Mouse (Mus musculus) forelimb bud, embryonic 11.5 days (tissue): Measurements from ENCODE around the gene Mmp27.

ENCODE experiments used
- DNase-seq: peaks from one replicate; pipeline ENCODE4 v3.0.0-alpha.2; 2012; ENCODE audit warnings: low read depth, low spot score

Gene Mmp27

GRCm38 (mm10) chr9:7602982-7603742 is 32.0 kb downstream of the Mmp27 start:
- DNase-seq, result peak; percentile 73

GRCm38 (mm10) chr9:7604005-7604404 is 32.8 kb downstream of the Mmp27 start:
- DNase-seq, result no peak

GRCm38 (mm10) chr9:7605638-7606037 is 34.4 kb downstream of the Mmp27 start:
- no peak for DNase-seq

- no peak for DNase-seq
Observed at GRCm38 (mm10) chr9:7622582-7622981, 51.4 kb downstream of the Mmp27 start.

- no peak for DNase-seq
Observed at GRCm38 (mm10) chr9:7627931-7628330, 56.7 kb downstream of the Mmp27 start, which contains the start of gene Mmp20. Gene Mmp20, plus strand, starts transcription at chr9:7628231.
